Mouse (Mus musculus): ENCODE results near the gene Defb23.
"Not testable (repeated sequence)": the region's sequence is repeated elsewhere in the genome, so short reads cannot be mapped to it uniquely, and the experiment has no call there.

Gene Defb23

GRCm38 (mm10) chr2:152436983-152437860 is 27.2 kb downstream of the Defb23 start:
- peak; percentile 37 to 43 for DNase-seq

DNA sequence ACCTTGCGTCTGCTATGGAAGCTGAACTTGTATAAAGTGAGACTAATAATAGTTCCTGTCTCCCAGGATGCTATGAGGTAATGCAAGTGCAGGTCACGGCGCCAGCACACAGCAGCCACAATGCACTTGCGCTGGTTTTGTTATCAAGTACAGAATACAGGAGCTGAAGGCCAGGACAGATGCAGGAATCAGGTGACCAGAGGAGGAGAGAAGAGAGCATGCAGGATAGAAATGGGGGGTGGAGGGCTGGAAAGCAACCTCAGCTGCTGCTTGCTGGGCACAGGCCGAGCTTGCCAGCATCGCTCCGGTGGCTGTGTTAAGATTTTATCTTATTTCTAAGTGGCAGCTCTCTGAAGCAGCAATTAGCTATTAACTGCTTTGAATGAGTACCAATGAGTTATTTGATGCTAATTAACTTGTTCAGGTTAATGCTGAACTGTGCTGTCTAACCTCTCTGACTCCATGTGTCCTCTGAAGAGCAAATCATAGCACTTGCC is 28.0 kb downstream of the Defb23 start:
- DNase-seq, result no peak

GRCm38 (mm10) chr2:152428481-152428880 is 35.9 kb downstream of the Defb23 start:
- not testable (repeated sequence) for DNase-seq

DNA sequence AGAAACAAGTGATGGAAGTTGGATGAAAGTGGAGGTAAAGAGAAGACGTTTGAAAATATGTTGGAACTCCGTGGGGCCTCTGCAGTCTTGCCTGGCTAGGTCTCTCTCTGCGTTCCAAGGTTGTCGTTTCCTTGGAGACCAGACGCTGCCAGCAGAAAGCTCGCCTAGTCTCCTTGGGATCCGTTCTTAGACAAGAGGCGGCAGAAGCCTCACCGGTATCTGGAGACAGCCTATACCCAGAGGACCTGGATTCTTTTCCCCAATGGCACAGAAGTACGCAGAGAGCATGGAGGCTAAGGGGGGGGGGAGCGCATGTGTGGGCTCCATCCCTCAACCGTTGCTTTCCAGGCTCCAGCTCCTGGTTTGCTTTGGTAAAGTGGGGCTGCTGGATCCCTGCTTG is 36.9 kb downstream of the Defb23 start:
- no peak for DNase-seq

- no peak for DNase-seq
Observed at GRCm38 (mm10) chr2:152415786-152416185, 48.6 kb downstream of the Defb23 start.

- DNase-seq, result no peak
Observed at GRCm38 (mm10) chr2:152415287-152415686, 49.1 kb downstream of the Defb23 start, which contains the start of gene 6820408C15Rik. 6820408C15Rik (plus strand) TSS chr2:152415587.

DNA sequence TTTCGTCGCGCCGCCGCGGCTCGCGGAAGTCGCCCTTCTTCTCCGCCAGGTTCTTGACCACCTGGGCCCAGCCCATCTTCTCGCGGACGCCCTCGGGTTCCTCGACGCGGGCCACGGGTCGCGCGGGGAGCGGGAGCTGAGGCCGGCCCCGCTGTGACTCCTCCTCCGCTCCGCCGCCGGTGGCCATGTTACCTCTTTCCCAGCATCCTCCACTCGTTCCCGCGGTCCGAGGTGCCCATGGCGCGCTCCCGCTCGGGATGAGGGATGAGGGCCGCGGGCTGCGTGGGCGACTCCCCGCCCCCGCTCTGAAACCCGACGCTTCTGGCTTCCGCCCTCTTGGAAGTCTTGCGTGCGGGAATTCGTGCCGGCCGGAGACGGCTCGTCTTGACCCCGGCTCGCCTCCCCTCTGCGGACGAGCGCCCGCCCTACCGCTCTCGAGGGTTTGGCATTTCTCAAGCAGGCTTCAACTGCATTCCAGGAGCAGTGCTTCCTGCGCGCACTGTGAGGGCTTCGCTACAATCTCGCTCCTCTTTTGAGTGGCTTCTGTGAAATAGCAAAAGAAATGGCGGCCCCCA is 49.7 kb downstream of the Defb23 start, which contains the start of gene Zcchc3:
Gene Zcchc3 (minus strand): TSS at position 437 of the 575 bp plus-strand sequence.
- peak; percentile 18 to 19 for DNase-seq

DNA sequence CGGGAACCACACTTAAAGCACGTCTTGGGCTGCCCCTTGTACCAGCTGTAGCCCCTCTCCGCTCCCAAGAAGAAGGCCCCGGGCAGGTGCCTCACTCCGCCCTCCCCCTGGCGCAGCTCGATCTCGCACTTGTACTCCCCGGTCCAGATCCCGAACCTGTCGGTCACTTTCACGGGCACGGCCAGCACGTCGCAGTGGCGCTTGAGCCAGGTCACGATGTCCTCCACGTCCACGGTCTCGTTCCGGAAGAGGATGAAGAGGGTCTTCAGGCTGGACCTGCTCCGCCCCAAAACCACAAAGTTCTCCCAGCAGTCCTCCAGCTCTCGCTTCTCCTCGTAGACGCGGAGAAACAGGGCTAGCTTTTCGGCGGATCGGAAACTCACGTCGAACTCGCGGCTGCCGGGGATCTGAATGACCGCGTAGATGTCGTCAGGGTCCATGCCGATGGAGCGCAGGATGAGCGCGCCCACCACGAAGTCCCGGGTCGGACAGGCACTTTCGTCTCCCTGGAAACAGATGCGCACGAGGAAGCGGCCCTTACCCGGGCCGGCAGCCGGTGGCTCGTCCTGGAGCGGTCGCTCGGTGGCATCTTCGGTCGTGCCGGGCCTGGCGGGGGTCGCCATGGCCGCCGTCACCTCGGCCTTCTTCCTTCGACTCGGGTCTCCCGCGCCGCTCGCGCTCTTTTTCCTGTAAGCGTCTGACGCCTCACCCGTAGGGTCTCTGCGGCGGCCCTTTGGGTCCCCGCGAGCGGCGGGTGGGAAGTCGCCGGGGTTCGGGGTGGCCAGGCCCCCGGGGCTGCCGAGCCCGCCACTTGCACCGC is 50.4 kb downstream of the Defb23 start:
- no peak for DNase-seq

DNA sequence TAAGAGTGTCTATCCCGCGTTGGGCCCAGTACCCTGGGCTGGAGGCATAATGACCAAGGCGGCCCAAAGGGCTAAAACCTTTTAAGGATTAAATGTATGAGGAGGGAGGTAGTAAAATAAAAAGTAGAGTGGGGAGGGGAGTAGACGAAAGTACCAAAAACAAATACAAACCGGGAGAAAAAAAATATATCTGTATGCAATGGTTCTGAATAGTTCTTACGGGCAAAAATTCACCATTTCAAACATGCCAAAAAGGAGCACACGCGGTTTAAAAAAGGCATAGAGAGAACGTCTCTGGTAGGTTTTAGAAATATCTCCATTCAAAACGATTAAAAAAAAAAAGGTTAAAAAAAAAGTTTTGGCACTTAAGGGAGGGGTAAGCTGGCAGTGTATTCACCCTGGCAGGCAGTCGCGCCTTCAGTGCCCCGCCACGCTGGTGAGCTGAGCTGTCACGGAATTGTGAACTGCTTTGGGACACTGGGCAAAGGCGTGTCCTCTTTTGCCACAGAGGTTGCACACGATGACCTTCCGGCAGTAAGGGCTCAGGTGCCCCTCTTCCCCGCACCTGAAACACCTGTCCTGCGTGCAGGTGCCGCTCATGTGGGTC is 51.2 kb downstream of the Defb23 start:
- DNase-seq, result no peak

GRCm38 (mm10) chr2:152412526-152413157 is 51.8 kb downstream of the Defb23 start:
- no peak for DNase-seq

DNA sequence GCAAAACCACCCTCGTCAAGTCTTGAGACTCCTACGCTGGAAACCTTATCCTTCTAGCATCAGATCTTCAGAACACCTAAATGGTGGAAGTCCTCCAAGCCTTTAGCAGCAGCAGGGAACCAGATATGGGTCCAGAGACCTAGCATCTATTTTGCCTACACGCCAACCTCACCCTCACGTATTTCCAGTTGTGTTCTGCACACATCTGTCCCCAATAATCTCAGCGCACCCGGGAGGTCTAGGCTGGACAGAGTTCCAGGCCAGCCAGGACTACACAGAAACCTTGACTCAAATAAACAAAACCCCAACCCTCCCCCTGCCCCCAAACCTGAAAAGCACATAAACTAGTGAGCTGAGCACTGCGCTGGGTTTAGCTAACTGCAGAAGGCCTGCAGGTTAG is 52.9 kb downstream of the Defb23 start:
- DNase-seq, result no peak

GRCm38 (mm10) chr2:152410971-152411371 is 53.4 kb downstream of the Defb23 start:
- DNase-seq, result no peak

- no peak for DNase-seq
Observed at GRCm38 (mm10) chr2:152409781-152410180, 54.6 kb downstream of the Defb23 start.

Data from thymus, adult 18-20 months (tissue).